Mouse (Mus musculus): ENCODE measurements around the gene Neurog2. TPM values are rescaled to one million over a fixed set of nuclear protein-coding genes. Genes with fewer than 3 reads are reported as not detected.

The Neurog2 gene
- polyA plus RNA-seq (2015; fragmentation: Nextera tagmentation; extraction: Ambion mirVana): not detected in 2 replicates

DNA sequence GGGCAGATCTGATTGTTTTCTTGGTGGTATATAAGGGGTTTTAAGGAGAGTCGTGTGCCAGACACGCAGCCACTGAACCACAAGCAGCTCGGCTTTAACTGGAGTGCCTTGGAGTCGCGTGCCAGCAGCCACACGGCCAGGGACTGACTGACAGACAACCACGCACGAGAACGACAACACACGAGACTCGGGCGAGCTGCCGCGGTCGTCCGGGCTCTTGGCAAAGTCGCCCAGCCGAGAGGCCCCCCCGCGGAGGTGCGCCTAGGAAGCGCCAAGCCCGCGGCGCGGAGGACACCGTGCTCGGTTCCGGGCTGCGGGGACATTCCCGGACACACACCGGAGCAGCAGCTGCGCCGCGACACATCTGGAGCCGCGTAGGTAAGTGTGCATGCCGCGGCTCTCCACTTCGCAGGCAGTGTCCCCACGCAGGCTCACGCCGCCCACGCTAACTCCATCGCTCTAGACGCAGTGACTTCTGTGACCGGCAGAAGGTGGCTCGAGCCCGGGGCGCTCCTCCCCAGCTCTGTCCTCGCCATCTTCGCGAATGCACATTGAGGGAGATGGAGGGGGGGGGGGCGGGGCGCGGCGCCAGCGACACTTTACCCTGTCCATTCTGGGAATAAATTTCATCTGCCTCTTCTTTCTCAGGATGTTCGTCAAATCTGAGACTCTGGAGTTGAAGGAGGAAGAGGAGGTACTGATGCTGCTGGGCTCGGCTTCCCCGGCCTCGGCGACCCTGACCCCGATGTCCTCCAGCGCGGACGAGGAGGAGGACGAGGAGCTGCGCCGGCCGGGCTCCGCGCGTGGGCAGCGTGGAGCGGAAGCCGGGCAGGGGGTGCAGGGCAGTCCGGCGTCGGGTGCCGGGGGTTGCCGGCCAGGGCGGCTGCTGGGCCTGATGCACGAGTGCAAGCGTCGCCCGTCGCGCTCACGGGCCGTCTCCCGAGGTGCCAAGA lies at the start of gene Neurog2:
TSS of gene Neurog2 (plus strand) at position 56 of the 953 bp plus-strand sequence.
- peak within 1 kb of the TSS; percentile 29; the same call in 1 of the 2 replicates for H3K9ac ChIP-seq (ENCODE audit: low read depth, low read length)
- peak; percentile 45 for ATAC-seq

GRCm38 (mm10) chr3:127597136-127597535 lies 35.8 kb upstream of the Neurog2 start:
- H3K9me3 ChIP-seq (ENCODE audit: control insufficient read depth, low read length): no peaks in the 10 kb centered on the region
- no peak overlapping the region for H3K4me2 ChIP-seq (ENCODE audit: low read depth, low read length)
- no peaks in the 10 kb centered on the region for H3K4me1 ChIP-seq (ENCODE audit: control insufficient read depth, insufficient read depth, low read length)
- H3K36me3 ChIP-seq (ENCODE audit: control insufficient read depth, insufficient read depth, low read length): peaks cover 12% of the 10 kb centered on the region
- no peak overlapping the region for H3K4me3 ChIP-seq (ENCODE audit: low read length)
- no peak; the same call in 1 of the 2 replicates for ATAC-seq
- WGBS: 92% methylated on average over 1 of the region's 1 CpGs
- no peaks in the 10 kb centered on the region for H3K27me3 ChIP-seq (replicated peaks; ENCODE audit: control insufficient read depth, insufficient read depth, low read length)
- no peak overlapping the region for H3K9ac ChIP-seq (ENCODE audit: low read depth, low read length)
- no peak overlapping the region for H3K27ac ChIP-seq (ENCODE audit: low read length)

More for the DNA sequence above, at the start of gene Neurog2:
- Histone ChIP-seq H3K9me3 (ENCODE audit: control insufficient read depth, low read length) (no peaks in the 10 kb centered on the region), H3K4me3 (ENCODE audit: low read length) (peak within 1 kb of the TSS; percentile 51), H3K4me2 (ENCODE audit: low read depth, low read length) (peak within 1 kb of the TSS; percentile 85), H3K4me1 (ENCODE audit: control insufficient read depth, insufficient read depth, low read length) (peaks cover 27% of the 10 kb centered on the region), H3K36me3 (ENCODE audit: control insufficient read depth, insufficient read depth, low read length) (no peaks in the 10 kb centered on the region), H3K27me3 (replicated peaks; ENCODE audit: control insufficient read depth, insufficient read depth, low read length) (peaks cover 66% of the 10 kb centered on the region), H3K27ac (ENCODE audit: low read length) (no peak within 1 kb of the TSS)
- under 1% methylated on average over 92 of the region's 92 CpGs for WGBS

DNA sequence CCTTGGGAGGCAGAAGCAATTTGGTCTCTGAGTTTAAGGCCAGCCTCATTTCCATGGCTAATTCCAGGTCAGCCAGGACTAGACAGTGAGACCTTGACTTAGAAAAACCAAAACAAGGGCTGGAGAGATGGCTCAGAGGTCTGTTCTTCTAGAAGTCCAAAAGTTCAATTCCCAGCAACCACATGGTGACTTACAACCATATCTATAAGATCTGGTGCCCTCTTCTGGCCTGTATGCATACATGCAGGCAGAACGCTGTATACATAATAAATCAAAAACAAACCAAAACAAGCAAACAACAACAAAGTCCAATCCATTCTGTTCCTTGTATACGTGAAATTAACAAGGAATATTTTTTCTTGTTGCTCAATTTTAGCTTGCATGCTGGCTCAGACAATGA lies 24.8 kb upstream of the Neurog2 start:
- H3K27ac ChIP-seq (ENCODE audit: low read length): no peak overlapping the region
- no peak overlapping the region for H3K4me3 ChIP-seq (ENCODE audit: low read length)
- no peaks in the 10 kb centered on the region for H3K9me3 ChIP-seq (ENCODE audit: control insufficient read depth, low read length)
- H3K9ac ChIP-seq (ENCODE audit: low read depth, low read length): no peak overlapping the region
- WGBS: 95% methylated on average over 2 of the region's 2 CpGs
- no peak overlapping the region for H3K4me2 ChIP-seq (ENCODE audit: low read depth, low read length)
- H3K36me3 ChIP-seq (ENCODE audit: control insufficient read depth, insufficient read depth, low read length): peaks cover 5% of the 10 kb centered on the region; the same call in 1 of the 2 replicates
- H3K4me1 ChIP-seq (ENCODE audit: control insufficient read depth, insufficient read depth, low read length): no peaks in the 10 kb centered on the region
- ATAC-seq: no peak
- H3K27me3 ChIP-seq (replicated peaks; ENCODE audit: control insufficient read depth, insufficient read depth, low read length): no peaks in the 10 kb centered on the region

- no peak overlapping the region for H3K27ac ChIP-seq (ENCODE audit: low read length)
- H3K9ac ChIP-seq (ENCODE audit: low read depth, low read length): 0 out of 2 replicates have a peak overlapping the region, but pooled peaks have one; percentile 21
- no peaks in the 10 kb centered on the region for H3K9me3 ChIP-seq (ENCODE audit: control insufficient read depth, low read length)
- no peaks in the 10 kb centered on the region for H3K36me3 ChIP-seq (ENCODE audit: control insufficient read depth, insufficient read depth, low read length)
- H3K4me3 ChIP-seq (ENCODE audit: low read length): peak overlapping the region; percentile 42
- peak overlapping the region; percentile 75 for H3K4me2 ChIP-seq (ENCODE audit: low read depth, low read length)
- peaks cover 6% of the 10 kb centered on the region; the same call in 1 of the 2 replicates for H3K4me1 ChIP-seq (ENCODE audit: control insufficient read depth, insufficient read depth, low read length)
- ATAC-seq: peak; percentile 72
- peaks cover 31% of the 10 kb centered on the region for H3K27me3 ChIP-seq (replicated peaks; ENCODE audit: control insufficient read depth, insufficient read depth, low read length)
- under 1% methylated on average over 36 of the region's 36 CpGs for WGBS
Measured at GRCm38 (mm10) chr3:127625296-127625695, 7.6 kb upstream of the Neurog2 start.

- ATAC-seq: 0 out of 2 replicates have a peak, but pooled peaks have one; percentile 16
- WGBS: 1% methylated on average over 28 of the region's 28 CpGs
Measured at GRCm38 (mm10) chr3:127625701-127626399, 7.1 kb upstream of the Neurog2 start.

DNA sequence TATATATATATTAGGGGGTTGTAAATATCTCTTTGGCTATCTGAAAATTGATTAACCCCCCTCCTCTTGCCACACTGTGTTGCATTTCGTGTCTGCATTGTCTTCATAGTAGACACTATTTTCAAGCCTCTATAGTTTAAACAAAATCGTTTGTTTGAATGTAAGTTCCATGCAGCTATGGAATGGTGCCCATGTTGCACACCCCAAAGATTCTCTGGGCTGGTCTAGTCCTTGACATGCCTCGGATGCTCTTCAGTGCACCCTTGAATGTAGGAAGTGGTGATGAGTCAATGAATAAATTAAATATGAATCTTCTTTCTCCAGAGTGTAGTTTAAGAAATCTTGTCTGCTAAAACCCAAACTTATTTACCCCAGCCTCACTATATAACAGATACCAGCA lies 6.4 kb upstream of the Neurog2 start:
- no peak overlapping the region for H3K27ac ChIP-seq (ENCODE audit: low read length)
- no peaks in the 10 kb centered on the region for H3K9me3 ChIP-seq (ENCODE audit: control insufficient read depth, low read length)
- H3K4me3 ChIP-seq (ENCODE audit: low read length): no peak overlapping the region
- H3K36me3 ChIP-seq (ENCODE audit: control insufficient read depth, insufficient read depth, low read length): no peaks in the 10 kb centered on the region
- 9% methylated on average over 3 of the region's 3 CpGs for WGBS
- ATAC-seq: no peak
- no peak overlapping the region for H3K4me2 ChIP-seq (ENCODE audit: low read depth, low read length)
- peaks cover 36% of the 10 kb centered on the region for H3K27me3 ChIP-seq (replicated peaks; ENCODE audit: control insufficient read depth, insufficient read depth, low read length)
- H3K9ac ChIP-seq (ENCODE audit: low read depth, low read length): no peak overlapping the region
- H3K4me1 ChIP-seq (ENCODE audit: control insufficient read depth, insufficient read depth, low read length): peaks cover 6% of the 10 kb centered on the region; the same call in 1 of the 2 replicates

More at GRCm38 (mm10) chr3:127625701-127626399, 7.1 kb upstream of the Neurog2 start:
- H3K27me3 ChIP-seq (replicated peaks; ENCODE audit: control insufficient read depth, insufficient read depth, low read length): peaks cover 33% of the 10 kb centered on the region
- peaks cover 6% of the 10 kb centered on the region; the same call in 1 of the 2 replicates for H3K4me1 ChIP-seq (ENCODE audit: control insufficient read depth, insufficient read depth, low read length)
- H3K4me3 ChIP-seq (ENCODE audit: low read length): peak overlapping the region; percentile 42
- no peak overlapping the region for H3K27ac ChIP-seq (ENCODE audit: low read length)
- no peaks in the 10 kb centered on the region for H3K9me3 ChIP-seq (ENCODE audit: control insufficient read depth, low read length)
- H3K4me2 ChIP-seq (ENCODE audit: low read depth, low read length): peak overlapping the region; percentile 75
- no peaks in the 10 kb centered on the region for H3K36me3 ChIP-seq (ENCODE audit: control insufficient read depth, insufficient read depth, low read length)
- 0 out of 2 replicates have a peak overlapping the region, but pooled peaks have one; percentile 21 for H3K9ac ChIP-seq (ENCODE audit: low read depth, low read length)

- Histone ChIP-seq H3K9ac (ENCODE audit: low read depth, low read length) (no peak overlapping the region), H3K4me1 (ENCODE audit: control insufficient read depth, insufficient read depth, low read length) (peaks cover 9% of the 10 kb centered on the region), H3K4me2 (ENCODE audit: low read depth, low read length) (no peak overlapping the region), H3K9me3 (ENCODE audit: control insufficient read depth, low read length) (no peaks in the 10 kb centered on the region), H3K4me3 (ENCODE audit: low read length) (no peak overlapping the region), H3K36me3 (ENCODE audit: control insufficient read depth, insufficient read depth, low read length) (no peaks in the 10 kb centered on the region), H3K27ac (ENCODE audit: low read length) (no peak overlapping the region), H3K27me3 (replicated peaks; ENCODE audit: control insufficient read depth, insufficient read depth, low read length) (peaks cover 45% of the 10 kb centered on the region)
- WGBS: 2% methylated on average over 28 of the region's 28 CpGs
- ATAC-seq: no peak
Measured at GRCm38 (mm10) chr3:127627151-127627955, 5.6 kb upstream of the Neurog2 start.

- H3K4me2 ChIP-seq (ENCODE audit: low read depth, low read length): no peak overlapping the region
- no peaks in the 10 kb centered on the region for H3K36me3 ChIP-seq (ENCODE audit: control insufficient read depth, insufficient read depth, low read length)
- H3K4me3 ChIP-seq (ENCODE audit: low read length): no peak overlapping the region
- ATAC-seq: no peak
- H3K27ac ChIP-seq (ENCODE audit: low read length): no peak overlapping the region
- H3K4me1 ChIP-seq (ENCODE audit: control insufficient read depth, insufficient read depth, low read length): peaks cover 15% of the 10 kb centered on the region
- peaks cover 48% of the 10 kb centered on the region for H3K27me3 ChIP-seq (replicated peaks; ENCODE audit: control insufficient read depth, insufficient read depth, low read length)
- WGBS: 2% methylated on average over 9 of the region's 9 CpGs
- no peak overlapping the region for H3K9ac ChIP-seq (ENCODE audit: low read depth, low read length)
- no peaks in the 10 kb centered on the region for H3K9me3 ChIP-seq (ENCODE audit: control insufficient read depth, low read length)
Measured at GRCm38 (mm10) chr3:127627956-127628310, 5.0 kb upstream of the Neurog2 start.

All from intestine, embryonic 16.5 days (tissue).